Mouse (Mus musculus) lung, embryonic 14.5 days (tissue): ENCODE measurements around the gene Ythdf2. TPM values are rescaled to one million over a fixed set of nuclear protein-coding genes. Genes with fewer than 3 reads are reported as not detected.
A peak's percentile ranks its signal among the peaks of the same experiment; 100 is the strongest.

ENCODE experiments used
- ATAC-seq: fragments of 200-750 bp; cut with Nextera tagmentation; 2 replicates; pipeline ENCODE4 v1.8.0; 2017; ENCODE audit warnings: mild to moderate bottlenecking, moderate TSS enrichment, moderate library complexity; ENCODE audit not compliant: insufficient read depth
- DNase-seq: peaks from one replicate; pipeline ENCODE4 v3.0.0-alpha.2; 2015
- H3K27ac ChIP-seq: fragments of 300-500 bp; sonication (generic); 2 replicates; pipeline ENCODE4 v1.5.1; 2014; ENCODE audit warnings: low read depth, mild to moderate bottlenecking, moderate library complexity
- H3K27me3 ChIP-seq: fragments of 300-500 bp; sonication (generic); 2 replicates; pipeline ENCODE4 v1.6.1; 2014; ENCODE audit warnings: low read length, control low read depth; ENCODE audit not compliant: insufficient read depth
- H3K36me3 ChIP-seq: fragments of 300-500 bp; sonication (generic); 2 replicates; pipeline ENCODE4 v1.6.1; 2014; ENCODE audit warnings: control low read depth; ENCODE audit not compliant: insufficient read depth
- H3K4me1 ChIP-seq: fragments of 300-500 bp; sonication (generic); 2 replicates; pipeline ENCODE4 v1.6.1; 2014; ENCODE audit warnings: antibody characterized with exemption, control low read depth; ENCODE audit not compliant: insufficient read depth
- H3K4me2 ChIP-seq: fragments of 300-500 bp; sonication (generic); 2 replicates; pipeline ENCODE4 v1.6.1; 2014; ENCODE audit warnings: mild to moderate bottlenecking
- H3K4me3 ChIP-seq: fragments of 300-500 bp; sonication (generic); 2 replicates; pipeline ENCODE4 v1.5.1; 2014; ENCODE audit warnings: low read depth, low read length
- H3K9ac ChIP-seq: fragments of 300-500 bp; sonication (generic); 2 replicates; pipeline ENCODE4 v1.6.1; 2014
- H3K9me3 ChIP-seq: fragments of 300-500 bp; sonication (generic); 2 replicates; pipeline ENCODE4 v1.6.1; 2016; ENCODE audit warnings: low read depth, low read length, control low read depth
- CTCF ChIP-seq: IDR thresholded peaks from 2 replicates; pipeline ENCODE4 v1.5.1; 2016; ENCODE audit warnings: antibody characterized with exemption, low read depth
- WGBS: fragments of 180-500 bp; shearing (Covaris S2); extraction: QIAGEN DNeasy Blood & Tissue Kit; methylation state at CpG from one replicate; pipeline ENCODE4 v1.1.7; 2014; 5-methylcytosine and 5-hydroxymethylcytosine counted together
- polyA plus RNA-seq: library from polyadenylated mRNA; unstranded; fragments of >200 nt; fragmentation: Nextera tagmentation; extraction: Ambion mirVana; gene quantifications from 2 replicates; pipeline ENCODE4 v1.2.1, GENCODE M21; 2014

Ythdf2 gene
- polyA plus RNA-seq, 1 experiment from 2014 or later: 121 TPM

- ATAC-seq (no peak), DNase-seq (no peak)
- WGBS: 79% methylated on average over 8 of the region's 8 CpGs
- H3K9me3 ChIP-seq: no peaks in the 10 kb centered on the region
- H3K36me3 ChIP-seq: peaks cover 40% of the 10 kb centered on the region
- no peaks in the 10 kb centered on the region for H3K27me3 ChIP-seq
- H3K4me3 ChIP-seq: no peak overlapping the region
- no peak for TF ChIP-seq CTCF
- H3K9ac ChIP-seq: no peak overlapping the region
- no peaks in the 10 kb centered on the region for H3K4me1 ChIP-seq
- no peak overlapping the region for H3K27ac ChIP-seq
- H3K4me2 ChIP-seq: no peak overlapping the region
These were observed 41.0 kb upstream of the Ythdf2 start for GRCm38 (mm10) chr4:132253128-132253527.

GRCm38 (mm10) chr4:132251596-132251995 is 39.5 kb upstream of the Ythdf2 start:
- Histone ChIP-seq H3K27ac (no peak overlapping the region), H3K4me2 (no peak overlapping the region), H3K36me3 (peaks cover 48% of the 10 kb centered on the region), H3K9ac (no peak overlapping the region), H3K9me3 (no peaks in the 10 kb centered on the region), H3K27me3 (no peaks in the 10 kb centered on the region), H3K4me3 (no peak overlapping the region), H3K4me1 (no peaks in the 10 kb centered on the region)
- 90% methylated on average over 9 of the region's 9 CpGs for WGBS
- ATAC-seq (no peak), DNase-seq (no peak)
- no peak for TF ChIP-seq CTCF

- peak; percentile 54 for DNase-seq
- Histone ChIP-seq H3K36me3 (peaks cover 81% of the 10 kb centered on the region), H3K27ac (no peak overlapping the region), H3K9ac (no peak overlapping the region), H3K27me3 (no peaks in the 10 kb centered on the region), H3K4me1 (no peaks in the 10 kb centered on the region), H3K4me3 (no peak overlapping the region), H3K9me3 (no peaks in the 10 kb centered on the region), H3K4me2 (no peak overlapping the region)
- TF ChIP-seq CTCF: no peak
- WGBS: 73% methylated on average over 5 of the region's 5 CpGs
- ATAC-seq: peak; percentile 80; the same call in 1 of the 2 replicates
These were observed 35.4 kb upstream of the Ythdf2 start for GRCm38 (mm10) chr4:132247451-132247997.

GRCm38 (mm10) chr4:132245643-132246042 is 33.5 kb upstream of the Ythdf2 start:
- Histone ChIP-seq H3K4me2 (no peak overlapping the region), H3K9me3 (no peaks in the 10 kb centered on the region), H3K36me3 (peaks cover 86% of the 10 kb centered on the region), H3K27ac (no peak overlapping the region; the same call in 1 of the 2 replicates), H3K4me3 (no peak overlapping the region), H3K9ac (no peak overlapping the region), H3K27me3 (no peaks in the 10 kb centered on the region), H3K4me1 (no peaks in the 10 kb centered on the region)
- no peak for TF ChIP-seq CTCF
- 89% methylated on average over 3 of the region's 3 CpGs for WGBS
- ATAC-seq (no peak), DNase-seq (no peak)

GRCm38 (mm10) chr4:132241208-132241607 is 29.1 kb upstream of the Ythdf2 start:
- Histone ChIP-seq H3K9me3 (no peaks in the 10 kb centered on the region), H3K27me3 (no peaks in the 10 kb centered on the region), H3K9ac (no peak overlapping the region), H3K4me3 (no peak overlapping the region), H3K4me1 (no peaks in the 10 kb centered on the region), H3K27ac (no peak overlapping the region), H3K36me3 (peaks cover 89% of the 10 kb centered on the region), H3K4me2 (no peak overlapping the region)
- no peak for ATAC-seq
- TF ChIP-seq CTCF: no peak
- DNase-seq: no peak
- WGBS: 81% methylated on average over 3 of the region's 3 CpGs

GRCm38 (mm10) chr4:132240367-132240766 is 28.3 kb upstream of the Ythdf2 start:
- ATAC-seq (no peak), DNase-seq (no peak)
- H3K27ac ChIP-seq: no peak overlapping the region
- 83% methylated on average over 3 of the region's 3 CpGs for WGBS
- H3K36me3 ChIP-seq: peaks cover 89% of the 10 kb centered on the region
- no peak overlapping the region for H3K9ac ChIP-seq
- no peaks in the 10 kb centered on the region for H3K4me1 ChIP-seq
- H3K27me3 ChIP-seq: no peaks in the 10 kb centered on the region
- no peak overlapping the region for H3K4me2 ChIP-seq
- no peak for TF ChIP-seq CTCF
- no peak overlapping the region for H3K4me3 ChIP-seq
- H3K9me3 ChIP-seq: no peaks in the 10 kb centered on the region

GRCm38 (mm10) chr4:132238356-132238755 is 26.3 kb upstream of the Ythdf2 start:
- no peaks in the 10 kb centered on the region for H3K27me3 ChIP-seq
- DNase-seq (no peak), ATAC-seq (no peak)
- H3K4me1 ChIP-seq: no peaks in the 10 kb centered on the region
- no peaks in the 10 kb centered on the region for H3K9me3 ChIP-seq
- no peak overlapping the region for H3K4me2 ChIP-seq
- H3K27ac ChIP-seq: no peak overlapping the region
- H3K4me3 ChIP-seq: no peak overlapping the region
- 85% methylated on average over 4 of the region's 4 CpGs for WGBS
- TF ChIP-seq CTCF: no peak
- H3K36me3 ChIP-seq: peaks cover 91% of the 10 kb centered on the region
- H3K9ac ChIP-seq: no peak overlapping the region
